Mouse (Mus musculus): ENCODE results near the gene Gadl1.

- no peak for TF ChIP-seq POLR2A (IDR thresholded peaks at IDR 0.05; ENCODE audit: insufficient read depth, low read depth, low read length)
- TF ChIP-seq CTCF (IDR thresholded peaks at IDR 0.05; ENCODE audit: insufficient read depth, low read depth, low read length), result no peak
These were observed 58.4 kb downstream of the Gadl1 start for GRCm38 (mm10) chr9:115967638-115968037.
